Mouse (Mus musculus) MN1 (cell line): ENCODE data around the gene Akr1c19.
"Not testable (repeated sequence)": the region's sequence is repeated elsewhere in the genome, so short reads cannot be mapped to it uniquely, and the experiment has no call there.

Experiments used
- DNase-seq: peaks from one replicate; pipeline ENCODE4 v3.0.0-alpha.2; 2016; ENCODE audit warnings: low spot score

Gene Akr1c19

GRCm38 (mm10) chr13:4228441-4228840, at the start of gene Akr1c19:
TSS of gene Akr1c19 (plus strand) at chr13:4228700.
- no peak for DNase-seq

DNA sequence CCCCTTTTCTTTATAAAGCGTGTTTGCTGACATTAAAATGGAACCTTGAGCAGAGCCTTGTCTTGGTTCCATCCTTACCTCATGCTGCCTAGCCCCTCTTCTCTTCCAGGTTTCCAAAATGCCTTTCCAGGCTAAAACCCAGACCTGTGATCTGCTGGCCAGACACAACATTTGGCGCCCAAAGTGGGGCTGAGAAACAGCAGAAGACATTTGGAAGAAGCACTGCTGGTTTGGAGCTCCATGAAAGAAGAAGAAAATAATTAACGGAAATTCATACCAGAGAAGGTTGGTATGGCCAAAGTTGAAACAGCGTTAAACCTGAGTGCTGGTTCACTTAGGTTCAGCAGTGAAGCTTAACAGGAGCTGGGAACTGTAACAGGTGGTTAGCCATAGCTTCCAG, 47.2 kb upstream of the Akr1c19 start:
- not testable (repeated sequence) for DNase-seq

- no peak for DNase-seq
Observed at GRCm38 (mm10) chr13:4183116-4183515, 45.4 kb upstream of the Akr1c19 start.

GRCm38 (mm10) chr13:4186641-4187411, 41.7 kb upstream of the Akr1c19 start:
- DNase-seq = not testable (repeated sequence)

GRCm38 (mm10) chr13:4188174-4188573, 40.3 kb upstream of the Akr1c19 start:
- DNase-seq = no peak

GRCm38 (mm10) chr13:4190904-4191303, 37.6 kb upstream of the Akr1c19 start, which contains the start of gene Akr1c13:
TSS of gene Akr1c13 (plus strand) at chr13:4191150.
- DNase-seq = peak; percentile 29

DNA sequence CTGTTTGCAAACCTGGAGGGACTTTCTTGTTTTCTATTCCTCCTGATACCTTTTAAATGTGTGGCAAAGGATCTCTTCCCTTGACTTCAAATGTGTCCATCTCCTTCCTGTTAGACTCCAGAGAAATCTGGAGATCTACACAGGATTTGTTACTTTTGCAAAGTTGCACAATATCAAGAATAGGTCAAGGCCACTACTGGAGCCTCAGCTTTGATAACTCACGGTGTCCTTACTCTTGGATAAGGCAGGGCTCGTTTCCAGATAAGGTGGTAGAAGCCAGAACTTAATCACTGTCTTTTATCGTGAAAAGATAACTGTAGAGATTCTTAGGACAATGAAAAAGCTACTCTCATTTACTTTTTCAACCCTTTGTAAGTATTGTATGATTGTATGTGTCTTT, 36.0 kb upstream of the Akr1c19 start:
- no peak for DNase-seq

DNA sequence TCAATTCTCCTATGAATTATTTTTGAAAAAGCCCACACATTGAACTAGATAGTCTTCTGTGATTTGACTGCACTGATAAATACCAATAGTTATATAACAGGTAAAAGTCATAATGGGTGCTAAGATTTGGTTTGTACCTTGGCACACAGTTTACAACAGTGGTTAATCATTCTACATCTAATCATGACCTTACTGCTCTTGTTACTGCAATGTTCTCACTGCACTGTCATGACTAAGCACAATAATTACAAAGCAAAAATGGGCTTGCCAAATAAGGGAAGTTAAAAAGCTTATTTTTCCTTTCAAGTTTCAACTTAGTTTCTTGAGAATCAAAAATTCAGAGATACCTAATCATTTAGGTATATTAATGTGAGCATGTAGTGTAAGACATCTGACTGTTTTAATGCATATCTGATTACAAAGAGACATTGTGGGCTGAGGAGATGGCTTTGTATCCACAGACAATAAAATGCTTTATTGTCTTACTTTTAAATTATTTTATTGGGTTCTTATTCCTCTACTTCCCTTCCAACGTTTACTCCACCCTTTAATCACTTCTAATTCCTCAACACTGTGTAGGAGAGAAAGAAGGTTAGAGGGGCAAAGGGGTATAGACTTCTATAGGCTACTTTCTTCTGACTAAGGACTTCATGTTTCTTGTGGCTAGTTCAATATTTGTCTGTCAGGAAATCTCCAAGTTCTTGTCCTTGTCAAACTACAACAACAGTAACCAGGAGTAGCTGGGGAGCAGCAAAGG, 22.2 kb upstream of the Akr1c19 start:
- no peak for DNase-seq

- no peak for DNase-seq
Observed at GRCm38 (mm10) chr13:4211560-4212299, 16.8 kb upstream of the Akr1c19 start.

DNA sequence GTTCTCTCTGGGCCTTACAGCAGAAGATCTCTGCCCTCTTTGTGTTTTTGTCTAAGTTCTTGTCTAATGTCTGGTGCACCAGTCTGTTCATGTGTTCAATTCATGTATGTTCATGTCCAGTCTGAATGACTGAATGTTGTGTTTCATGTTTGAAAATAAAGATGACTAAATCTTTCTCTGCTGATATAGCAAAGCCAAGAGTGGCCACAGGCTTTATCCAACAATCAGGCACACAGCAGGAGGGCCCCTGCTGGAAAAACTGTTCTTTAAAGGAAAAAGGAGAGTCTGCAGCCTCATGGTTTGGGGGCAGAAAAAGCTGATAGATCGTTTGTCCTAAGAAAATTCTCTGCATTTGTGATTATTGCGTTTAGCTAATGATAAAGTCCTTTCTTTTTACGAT, 16.2 kb upstream of the Akr1c19 start:
- no peak for DNase-seq

- DNase-seq = not testable (repeated sequence)
Observed at GRCm38 (mm10) chr13:4215496-4215895, 13.0 kb upstream of the Akr1c19 start.

GRCm38 (mm10) chr13:4230841-4231623, 2.5 kb downstream of the Akr1c19 start:
- DNase-seq = no peak

- DNase-seq = no peak
Observed at GRCm38 (mm10) chr13:4233135-4233534, 4.6 kb downstream of the Akr1c19 start.

GRCm38 (mm10) chr13:4233536-4234172, 5.2 kb downstream of the Akr1c19 start:
- DNase-seq = no peak

DNA sequence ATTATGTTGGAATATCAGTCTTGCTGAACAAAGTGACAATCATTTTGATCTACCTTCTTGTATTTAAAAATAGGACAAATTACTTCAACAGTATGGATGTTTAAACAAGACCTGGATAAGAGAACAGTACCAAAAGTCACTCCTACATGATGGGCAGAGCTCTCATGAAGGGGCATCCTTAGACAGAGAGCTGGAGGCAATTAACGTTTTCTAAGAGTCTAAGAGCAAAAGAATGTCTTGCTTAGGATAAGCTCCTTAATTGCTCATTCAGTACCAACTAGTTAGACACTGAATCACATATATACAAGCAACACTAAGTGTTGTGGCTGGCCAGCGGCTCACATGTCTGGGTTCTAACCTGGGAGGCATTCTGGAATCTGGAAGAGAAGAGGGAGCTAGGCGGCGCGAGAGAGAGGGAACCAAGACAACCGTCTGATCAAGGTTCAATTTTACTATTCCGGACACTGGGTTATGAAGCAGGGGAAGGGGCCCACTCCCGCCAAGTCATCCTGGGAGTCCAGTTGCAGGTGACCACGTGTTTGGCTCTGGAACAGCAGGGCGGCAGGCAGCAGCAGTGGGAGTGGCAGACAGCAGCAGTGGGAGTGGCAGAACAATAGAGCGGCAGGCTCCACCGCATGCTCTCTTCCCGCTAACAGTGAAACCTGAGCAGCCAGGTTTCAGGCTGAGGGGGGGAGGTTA, 16.5 kb downstream of the Akr1c19 start:
- no peak for DNase-seq

DNA sequence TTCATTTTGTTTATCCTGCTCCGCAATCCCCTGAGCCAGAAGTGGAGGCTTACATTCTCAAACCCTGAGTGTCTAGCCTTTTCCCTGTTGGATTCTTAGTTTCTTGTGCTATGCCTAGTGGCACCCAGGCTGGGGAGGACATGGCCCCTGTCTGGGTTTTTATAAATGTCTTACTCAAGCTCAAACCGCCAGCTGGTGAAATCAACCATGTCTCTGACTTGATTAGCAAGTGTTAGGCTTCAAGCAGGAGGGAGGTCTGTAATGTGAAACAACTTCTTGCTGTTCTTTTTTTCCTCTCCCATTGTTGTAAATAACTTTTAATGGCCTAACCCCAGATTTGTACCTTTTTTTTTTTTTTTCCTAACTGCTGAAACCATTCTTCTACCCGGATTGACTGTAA, 20.8 kb downstream of the Akr1c19 start:
- no peak for DNase-seq

DNA sequence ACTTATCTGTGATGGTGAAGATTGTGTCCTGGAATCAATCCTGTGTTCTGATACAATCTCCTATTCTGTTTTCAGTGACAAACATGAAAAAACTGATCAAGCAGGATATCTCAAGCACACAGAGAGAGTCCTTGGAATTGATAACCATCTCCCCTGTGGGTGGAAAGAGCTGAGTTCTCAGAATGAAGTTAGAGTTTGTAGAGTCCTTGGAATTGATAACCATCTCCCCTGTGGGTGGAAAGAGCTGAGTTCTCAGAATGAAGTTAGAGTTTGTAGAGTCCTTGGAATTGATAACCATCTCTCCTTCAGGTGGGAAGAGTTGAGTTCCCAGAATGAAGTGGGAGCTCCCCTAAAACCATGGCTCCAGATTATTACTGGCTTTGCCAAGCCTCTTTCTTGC, 28.4 kb downstream of the Akr1c19 start:
- not testable (repeated sequence) for DNase-seq

DNA sequence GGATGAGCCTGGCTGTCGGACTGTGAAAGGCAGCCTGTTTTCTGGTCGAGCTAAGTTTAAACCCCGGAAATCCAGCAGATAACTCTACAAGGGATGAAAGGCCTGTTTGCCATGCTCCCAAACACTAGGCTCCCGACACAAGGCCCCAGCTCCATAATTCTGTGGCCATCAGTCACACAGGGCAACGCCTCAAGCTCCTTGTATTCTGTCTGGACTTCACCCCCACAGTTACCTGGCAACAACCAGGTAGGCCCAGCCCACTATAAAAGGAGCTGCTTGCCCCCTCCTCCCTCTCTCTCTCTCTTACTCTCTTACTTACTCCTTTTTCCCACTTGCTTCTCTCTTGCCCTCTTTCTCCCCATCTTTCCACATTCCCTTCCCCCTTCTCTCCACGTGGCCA, 28.8 kb downstream of the Akr1c19 start:
- no peak for DNase-seq

GRCm38 (mm10) chr13:4264612-4265011, 36.1 kb downstream of the Akr1c19 start:
- DNase-seq = no peak

DNA sequence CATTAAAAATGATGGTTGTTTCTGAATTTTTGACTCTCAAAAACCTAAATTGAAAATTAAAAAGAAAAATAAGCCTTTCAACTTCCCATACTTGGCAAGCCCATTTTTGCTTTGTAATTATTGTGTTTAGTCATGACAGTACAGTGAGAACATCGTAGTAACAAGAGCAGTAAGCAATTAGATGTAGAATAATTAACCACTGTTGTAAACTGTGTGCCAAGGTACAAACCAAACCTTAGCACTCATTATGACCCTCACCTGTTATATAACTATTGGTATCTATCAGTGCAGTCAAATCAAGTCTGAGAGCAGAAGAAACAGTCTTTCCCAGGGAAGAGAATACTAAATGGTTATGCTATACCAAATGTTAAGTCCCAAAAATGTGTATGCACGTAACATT, 36.5 kb downstream of the Akr1c19 start:
- no peak for DNase-seq

GRCm38 (mm10) chr13:4265455-4265854, 37.0 kb downstream of the Akr1c19 start:
- DNase-seq = not testable (repeated sequence)
